Mouse (Mus musculus): Measurements from ENCODE around the gene Asic3. TPM values are rescaled to one million over a fixed set of nuclear protein-coding genes. Genes with fewer than 3 reads are reported as not detected.
"Not testable (repeated sequence)": the region's sequence is repeated elsewhere in the genome, so short reads cannot be mapped to it uniquely, and the experiment has no call there.

Gene Asic3
- polyA plus RNA-seq, 1 experiment from 2014 or later, result 0.09 TPM

DNA sequence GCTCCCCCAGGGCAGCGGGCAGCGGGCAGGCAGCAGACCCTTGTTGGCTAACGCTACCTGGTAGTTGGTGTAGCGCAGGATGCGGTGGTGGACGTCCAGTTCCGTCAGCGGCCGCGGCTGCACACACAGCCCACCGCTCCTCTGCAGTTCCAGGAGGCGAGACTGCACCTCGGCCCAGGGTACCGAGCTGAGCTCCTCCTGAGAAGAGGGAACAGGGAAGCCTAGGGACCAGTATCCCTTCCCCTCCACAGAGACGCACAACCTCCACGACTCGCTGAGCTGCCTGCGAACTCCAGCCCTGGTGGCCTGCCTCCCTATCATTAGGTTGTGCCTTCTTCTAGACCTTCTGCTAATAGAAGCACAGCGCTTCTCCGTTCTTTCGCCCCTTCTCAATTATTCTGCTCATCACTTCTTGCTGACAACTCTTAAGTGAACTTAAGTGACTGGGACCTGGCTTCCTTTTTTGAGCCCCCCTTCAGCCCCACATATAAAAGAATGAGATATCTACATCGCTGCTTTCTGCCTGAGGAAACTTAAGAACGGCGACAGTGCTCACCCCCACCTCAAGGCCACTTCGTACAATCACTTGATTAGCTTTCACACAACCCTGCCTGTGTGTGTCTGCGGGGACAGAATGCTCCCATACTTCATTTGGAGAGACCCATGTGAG, 24.8 kb upstream of the Asic3 start:
- no peaks in the 10 kb centered on the region for H3K36me3 ChIP-seq
- ATAC-seq (ENCODE audit: insufficient number of reproducible peaks, low FRiP score), result no peak
- 22% methylated on average over 26 of the region's 26 CpGs for WGBS
- peaks cover 53% of the 10 kb centered on the region for H3K4me1 ChIP-seq (replicated peaks)
- peak overlapping the region; percentile 70 for H3K9ac ChIP-seq
- H3K4me3 ChIP-seq, result peak overlapping the region; percentile 50
- H3K9me3 ChIP-seq (replicated peaks), result no peaks in the 10 kb centered on the region
- H3K27me3 ChIP-seq (replicated peaks), result peaks cover 18% of the 10 kb centered on the region
- H3K27ac ChIP-seq (ENCODE audit: poor library complexity, severe bottlenecking), result peak overlapping the region; percentile 6
- peak overlapping the region; percentile 89 for H3K4me2 ChIP-seq

DNA sequence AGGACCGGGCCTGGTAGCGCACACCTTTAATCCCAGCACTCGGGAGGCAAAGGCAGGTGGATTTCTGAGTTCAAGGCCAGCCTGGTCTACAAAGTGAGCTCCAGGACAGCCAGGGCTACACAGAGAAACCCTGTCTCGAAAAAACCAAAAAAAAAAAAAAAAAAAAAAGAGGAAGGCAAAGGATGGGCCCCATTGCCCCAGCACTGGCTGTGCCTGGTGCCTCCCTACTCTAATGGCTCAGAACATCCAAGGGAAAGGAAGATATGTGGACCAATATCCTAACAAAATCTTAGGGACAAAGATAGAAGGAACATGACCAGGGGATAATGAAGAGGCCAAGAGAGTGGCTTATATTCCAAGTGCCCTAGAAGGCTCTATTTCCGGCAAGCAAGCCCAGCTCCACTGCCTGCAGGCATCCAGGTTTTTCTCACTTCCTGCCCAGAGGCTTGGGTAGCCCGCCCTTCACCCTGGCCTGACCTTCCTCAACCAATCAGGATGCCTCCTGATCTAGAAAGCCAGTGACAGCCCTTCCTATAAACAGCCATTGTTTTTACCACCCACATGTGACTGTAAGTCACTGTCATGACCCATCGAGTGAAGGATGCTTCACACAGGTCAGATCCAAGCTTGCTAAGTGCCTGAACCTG, 24.1 kb upstream of the Asic3 start:
- ATAC-seq (ENCODE audit: insufficient number of reproducible peaks, low FRiP score), result no peak
- no peak overlapping the region for H3K4me3 ChIP-seq
- no peak overlapping the region for H3K9ac ChIP-seq
- no peaks in the 10 kb centered on the region for H3K36me3 ChIP-seq
- no peaks in the 10 kb centered on the region for H3K9me3 ChIP-seq (replicated peaks)
- no peak overlapping the region for H3K27ac ChIP-seq (ENCODE audit: poor library complexity, severe bottlenecking)
- WGBS, result 48% methylated on average over 7 of the region's 7 CpGs
- H3K4me1 ChIP-seq (replicated peaks), result peaks cover 52% of the 10 kb centered on the region
- H3K27me3 ChIP-seq (replicated peaks), result peaks cover 18% of the 10 kb centered on the region
- H3K4me2 ChIP-seq, result peak overlapping the region; percentile 89; the same call in 1 of the 2 replicates

DNA sequence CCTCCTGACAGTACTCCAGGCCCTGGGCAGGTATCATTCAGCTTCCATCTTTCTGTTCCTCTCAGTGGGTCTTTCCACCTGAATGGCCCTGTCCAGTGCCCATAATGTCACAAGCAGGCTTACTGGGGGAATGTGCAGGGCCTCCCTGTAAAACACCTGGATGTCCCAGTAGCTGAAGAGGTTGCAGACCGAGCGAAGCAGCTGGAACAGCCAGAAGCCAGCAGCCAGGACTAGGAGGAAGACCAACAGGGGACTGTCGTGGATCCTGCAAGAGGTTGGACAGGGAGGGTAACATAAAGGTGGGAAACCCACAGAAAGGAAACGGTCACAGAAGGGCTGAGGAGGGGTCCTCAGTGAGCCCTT, 23.6 kb upstream of the Asic3 start:
- H3K4me1 ChIP-seq (replicated peaks), result peaks cover 48% of the 10 kb centered on the region
- no peak overlapping the region for H3K27ac ChIP-seq (ENCODE audit: poor library complexity, severe bottlenecking)
- no peak for ATAC-seq (ENCODE audit: insufficient number of reproducible peaks, low FRiP score)
- peaks cover 18% of the 10 kb centered on the region for H3K27me3 ChIP-seq (replicated peaks)
- no peaks in the 10 kb centered on the region for H3K9me3 ChIP-seq (replicated peaks)
- H3K9ac ChIP-seq, result no peak overlapping the region
- no peak overlapping the region for H3K4me3 ChIP-seq
- no peaks in the 10 kb centered on the region for H3K36me3 ChIP-seq
- no peak overlapping the region for H3K4me2 ChIP-seq
- 67% methylated on average over 4 of the region's 4 CpGs for WGBS

DNA sequence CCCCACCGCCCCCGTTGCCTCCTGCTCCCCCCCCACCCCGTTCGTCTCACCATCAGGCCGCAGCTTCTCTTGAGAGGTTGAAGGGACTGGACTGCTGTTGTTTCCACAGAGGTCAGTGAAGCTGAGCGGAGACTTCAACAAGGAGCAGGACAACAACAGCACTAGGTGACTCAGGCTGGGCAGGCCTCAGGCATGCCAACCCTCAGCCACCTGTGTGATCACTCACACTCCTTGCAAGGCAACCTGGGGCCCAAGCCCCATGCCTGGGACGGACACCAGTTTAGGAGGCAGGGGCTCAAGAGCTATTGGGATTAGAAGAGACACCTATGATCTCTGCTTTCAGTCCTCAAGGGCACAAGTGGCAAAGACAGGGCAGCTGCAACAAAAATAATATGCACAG, 21.3 kb upstream of the Asic3 start, which contains the start of gene Atg9b:
TSS of gene Atg9b (minus strand) at position 280 of the 400 bp plus-strand sequence.
- peaks cover 3% of the 10 kb centered on the region; the same call in 1 of the 2 replicates for H3K27me3 ChIP-seq (replicated peaks)
- H3K4me1 ChIP-seq (replicated peaks), result peaks cover 41% of the 10 kb centered on the region
- ATAC-seq (ENCODE audit: insufficient number of reproducible peaks, low FRiP score), result no peak
- 77% methylated on average over 7 of the region's 7 CpGs for WGBS
- H3K9ac ChIP-seq, result no peak within 1 kb of the TSS
- H3K36me3 ChIP-seq, result 0 out of 2 replicates have a peak, but pooled peaks cover 2% of the 10 kb centered on the region
- H3K27ac ChIP-seq (ENCODE audit: poor library complexity, severe bottlenecking), result no peak within 1 kb of the TSS
- no peak within 1 kb of the TSS for H3K4me2 ChIP-seq
- H3K4me3 ChIP-seq, result no peak within 1 kb of the TSS
- no peaks in the 10 kb centered on the region for H3K9me3 ChIP-seq (replicated peaks)

DNA sequence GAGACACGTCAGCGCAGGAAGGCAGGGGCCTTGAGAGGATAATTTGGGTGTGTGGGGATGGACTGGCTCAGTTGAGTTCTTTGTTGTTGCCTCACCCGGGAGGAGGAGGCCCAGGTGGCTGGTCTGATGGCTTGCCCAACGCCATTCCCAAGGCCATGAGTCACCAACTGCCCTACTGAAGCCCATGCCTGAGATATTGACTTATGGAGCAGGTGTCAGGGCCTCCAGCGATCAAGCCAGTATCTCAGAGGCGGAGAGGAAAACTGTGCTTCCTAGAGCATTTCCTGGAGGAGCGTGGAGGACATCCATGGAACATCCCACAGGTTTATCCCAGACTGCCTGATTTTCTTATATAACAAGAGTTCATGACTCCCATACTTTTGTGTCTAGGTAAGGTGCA, 20.5 kb upstream of the Asic3 start:
- H3K4me3 ChIP-seq, result no peak overlapping the region
- H3K9me3 ChIP-seq (replicated peaks), result no peaks in the 10 kb centered on the region
- no peak overlapping the region for H3K9ac ChIP-seq
- H3K27me3 ChIP-seq (replicated peaks), result no peaks in the 10 kb centered on the region
- H3K4me2 ChIP-seq, result no peak overlapping the region
- H3K27ac ChIP-seq (ENCODE audit: poor library complexity, severe bottlenecking), result no peak overlapping the region
- H3K4me1 ChIP-seq (replicated peaks), result peaks cover 33% of the 10 kb centered on the region
- no peak for ATAC-seq (ENCODE audit: insufficient number of reproducible peaks, low FRiP score)
- WGBS, result 64% methylated on average over 7 of the region's 7 CpGs
- H3K36me3 ChIP-seq, result 0 out of 2 replicates have a peak, but pooled peaks cover 2% of the 10 kb centered on the region

DNA sequence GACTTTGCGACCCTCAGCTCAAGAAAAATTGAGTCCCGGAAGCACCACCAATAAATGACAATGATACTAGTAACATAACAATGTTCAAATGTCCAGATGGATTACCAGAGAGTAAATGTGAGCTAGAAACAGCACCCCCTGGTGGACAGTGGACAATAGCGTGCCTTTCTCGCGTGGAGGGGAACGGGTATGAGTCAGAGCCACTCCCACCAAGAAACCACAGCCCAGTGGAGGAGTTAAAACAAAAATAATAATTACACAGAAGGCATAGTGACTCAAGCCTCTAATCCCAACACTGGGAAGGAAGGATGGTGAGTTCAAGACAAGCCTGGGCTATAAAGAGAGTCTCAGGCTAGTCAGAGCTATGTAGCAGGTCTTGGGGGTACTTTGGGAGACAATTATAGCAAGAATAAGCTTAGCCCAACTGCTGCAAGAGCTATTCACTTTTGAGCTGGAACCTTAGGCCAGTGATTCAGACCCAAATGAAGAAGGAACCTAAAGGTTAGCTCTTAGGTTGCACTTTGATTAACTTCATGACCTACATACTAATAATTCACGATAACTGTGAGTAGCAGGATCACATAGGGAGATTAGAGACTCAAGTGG, 19.7 kb upstream of the Asic3 start, which contains the start of gene Abcb8:
TSS of gene Abcb8 (plus strand) at position 272 of the 606 bp plus-strand sequence.
- H3K4me1 ChIP-seq (replicated peaks), result peaks cover 27% of the 10 kb centered on the region
- no peak for ATAC-seq (ENCODE audit: insufficient number of reproducible peaks, low FRiP score)
- 21% methylated on average over 7 of the region's 7 CpGs for WGBS
- peak within 1 kb of the TSS; percentile 54 for H3K4me3 ChIP-seq
- no peaks in the 10 kb centered on the region for H3K27me3 ChIP-seq (replicated peaks)
- peak within 1 kb of the TSS; percentile 63 for H3K4me2 ChIP-seq
- H3K9me3 ChIP-seq (replicated peaks), result no peaks in the 10 kb centered on the region
- H3K36me3 ChIP-seq, result peaks cover 2% of the 10 kb centered on the region; the same call in 1 of the 2 replicates
- H3K27ac ChIP-seq (ENCODE audit: poor library complexity, severe bottlenecking), result peak within 1 kb of the TSS; percentile 79
- H3K9ac ChIP-seq, result peak within 1 kb of the TSS; percentile 56

DNA sequence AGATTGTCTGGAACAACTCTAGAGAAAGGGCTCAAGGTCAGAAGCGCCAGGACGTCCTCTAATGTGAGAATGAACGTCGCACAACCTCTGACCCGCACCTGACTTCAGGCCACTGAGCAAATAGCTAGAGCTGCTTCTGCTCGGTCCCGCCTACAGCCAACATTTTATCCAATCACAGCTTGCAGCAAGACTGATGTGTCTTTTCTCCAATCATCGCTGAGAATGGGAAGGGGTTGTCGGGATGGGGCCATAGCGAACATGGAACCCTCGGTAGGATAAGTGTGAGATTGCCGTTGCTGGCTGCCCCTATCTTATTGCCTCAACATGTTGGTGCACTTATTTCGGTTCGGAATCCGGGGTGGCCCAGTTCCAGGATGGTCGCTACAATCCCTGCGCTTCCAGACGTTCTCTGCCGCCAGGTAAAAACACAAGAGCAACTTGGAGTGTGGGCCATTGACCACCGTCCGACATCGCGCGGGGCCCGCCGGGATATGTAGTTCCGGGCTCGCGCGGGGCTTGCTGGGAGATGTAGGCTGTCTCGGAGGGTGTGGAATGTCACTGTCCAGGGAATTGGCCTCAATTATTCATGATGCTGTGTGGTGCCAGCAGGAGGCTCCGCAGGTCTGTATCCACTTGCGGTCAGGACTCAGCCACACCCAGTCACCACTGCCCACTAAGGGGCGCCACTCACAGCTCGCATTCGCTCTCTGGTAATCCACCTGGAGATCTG, 18.9 kb upstream of the Asic3 start:
- peaks cover 2% of the 10 kb centered on the region; the same call in 1 of the 2 replicates for H3K36me3 ChIP-seq
- H3K27ac ChIP-seq (ENCODE audit: poor library complexity, severe bottlenecking), result peak overlapping the region; percentile 79
- H3K4me3 ChIP-seq, result peak overlapping the region; percentile 54
- peak overlapping the region; percentile 56 for H3K9ac ChIP-seq
- H3K4me2 ChIP-seq, result peak overlapping the region; percentile 63
- H3K4me1 ChIP-seq (replicated peaks), result peaks cover 21% of the 10 kb centered on the region
- H3K27me3 ChIP-seq (replicated peaks), result no peaks in the 10 kb centered on the region
- ATAC-seq (ENCODE audit: insufficient number of reproducible peaks, low FRiP score), result peak; percentile 96
- H3K9me3 ChIP-seq (replicated peaks), result no peaks in the 10 kb centered on the region
- 2% methylated on average over 36 of the region's 36 CpGs for WGBS

DNA sequence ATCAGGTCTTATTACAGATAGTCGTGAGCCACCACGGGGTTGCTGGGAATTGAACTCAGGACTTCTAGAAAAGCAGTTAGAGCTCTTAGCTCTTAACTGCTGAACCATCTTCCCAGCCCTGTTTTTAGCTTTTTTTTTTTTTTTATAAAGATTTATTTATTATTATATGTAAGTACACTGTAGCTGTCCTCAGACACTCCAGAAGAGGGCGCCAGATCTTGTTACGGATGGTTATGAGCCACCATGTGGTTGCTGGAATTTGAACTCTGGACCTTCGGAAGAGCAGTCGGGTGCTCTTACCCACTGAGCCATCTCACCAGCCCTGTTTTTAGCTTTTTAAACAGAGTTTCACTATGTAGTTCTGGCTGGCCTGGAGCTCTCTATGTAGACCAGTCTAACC, 16.9 kb upstream of the Asic3 start:
- H3K4me2 ChIP-seq; H3K9ac ChIP-seq; H3K27ac ChIP-seq (ENCODE audit: poor library complexity, severe bottlenecking); H3K27me3 ChIP-seq (replicated peaks); H3K9me3 ChIP-seq (replicated peaks); H3K4me3 ChIP-seq; ATAC-seq (ENCODE audit: insufficient number of reproducible peaks, low FRiP score): not testable (repeated sequence)
- Histone ChIP-seq H3K36me3 (peaks cover 16% of the 10 kb centered on the region), H3K4me1 (replicated peaks) (peaks cover 18% of the 10 kb centered on the region)
- 86% methylated on average over 6 of the region's 6 CpGs for WGBS

DNA sequence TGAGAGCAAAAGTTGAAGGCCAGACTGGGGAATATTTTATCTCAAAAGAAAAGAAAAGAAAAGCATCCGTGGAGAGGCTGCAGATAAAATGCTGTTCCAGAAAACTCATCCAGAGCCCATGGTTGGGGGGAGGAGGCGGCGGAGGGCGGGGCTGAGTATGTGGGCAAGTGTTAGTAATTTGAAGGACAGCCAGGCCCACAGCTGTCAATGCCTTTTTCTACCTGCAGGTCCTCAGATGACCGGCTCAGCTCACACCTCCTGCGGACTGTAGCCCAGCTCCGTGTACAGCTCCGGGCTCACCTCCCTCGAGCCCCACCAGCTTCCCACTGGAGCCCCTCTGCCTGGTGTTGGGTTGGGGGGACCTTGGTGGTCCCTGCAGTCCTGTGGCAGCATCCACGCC, 13.5 kb upstream of the Asic3 start:
- WGBS, result 74% methylated on average over 10 of the region's 10 CpGs
- Histone ChIP-seq H3K36me3 (peaks cover 48% of the 10 kb centered on the region), H3K27me3 (replicated peaks) (no peaks in the 10 kb centered on the region), H3K4me3 (no peak overlapping the region), H3K4me1 (replicated peaks) (peaks cover 13% of the 10 kb centered on the region; the same call in 1 of the 2 replicates), H3K9me3 (replicated peaks) (no peaks in the 10 kb centered on the region), H3K9ac (no peak overlapping the region), H3K4me2 (no peak overlapping the region), H3K27ac (ENCODE audit: poor library complexity, severe bottlenecking) (no peak overlapping the region)
- no peak for ATAC-seq (ENCODE audit: insufficient number of reproducible peaks, low FRiP score)

DNA sequence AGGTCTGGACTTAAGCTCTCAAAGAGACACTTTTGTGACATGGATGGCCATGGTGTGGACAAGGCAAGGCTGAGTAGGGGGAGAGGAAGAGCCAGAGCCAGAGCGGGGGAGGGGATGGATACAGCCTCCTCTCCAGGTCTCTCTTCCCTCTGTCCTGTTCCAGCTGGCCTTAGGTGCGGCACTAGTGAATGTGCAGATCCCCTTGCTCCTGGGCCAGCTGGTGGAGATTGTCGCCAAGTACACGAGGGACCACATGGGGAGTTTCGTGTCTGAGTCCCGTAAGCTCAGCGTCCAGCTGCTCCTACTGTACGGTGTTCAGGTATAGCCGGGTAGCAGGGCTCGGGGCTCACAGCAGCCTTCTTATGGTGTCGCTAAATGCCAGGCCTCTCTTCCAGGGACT, 12.8 kb upstream of the Asic3 start:
- ATAC-seq (ENCODE audit: insufficient number of reproducible peaks, low FRiP score), result no peak
- Histone ChIP-seq H3K4me3 (no peak overlapping the region), H3K27me3 (replicated peaks) (no peaks in the 10 kb centered on the region), H3K4me2 (no peak overlapping the region), H3K9ac (no peak overlapping the region), H3K4me1 (replicated peaks) (0 out of 2 replicates have a peak, but pooled peaks cover 10% of the 10 kb centered on the region), H3K27ac (ENCODE audit: poor library complexity, severe bottlenecking) (no peak overlapping the region), H3K36me3 (peaks cover 55% of the 10 kb centered on the region), H3K9me3 (replicated peaks) (no peaks in the 10 kb centered on the region)
- WGBS, result 89% methylated on average over 11 of the region's 11 CpGs
